Mouse (Mus musculus) hematopoietic stem cell, adult 5-6 weeks (primary cell): ENCODE data around the gene Pigs. TPM values are rescaled to one million over a fixed set of nuclear protein-coding genes. Genes with fewer than 3 reads are reported as not detected.

Experiments
- ATAC-seq, 2 experiments: fragments of 125-278 bp in 1 of 2; replicated peaks in 1 of 2; 2 replicates each; pipeline ENCODE4 v1.8.0; 2016 to 2017; ENCODE audit warnings: inconsistent platforms in 2 of 2, mild to moderate bottlenecking in 2 of 2, moderate number of reproducible peaks in 2 of 2, low read depth in 1 of 2, moderate TSS enrichment in 1 of 2; ENCODE audit not compliant: low FRiP score in 2 of 2, poor library complexity in 2 of 2, severe bottlenecking in 2 of 2, insufficient read depth in 1 of 2, low TSS enrichment in 1 of 2
- total RNA-seq: library from RNA; stranded (forward); fragments of 172-1452, 232-1000 nt; gene quantifications from 2 replicates; pipeline ENCODE4 v1.2.3, GENCODE M21; 2017

Gene Pigs
- total RNA-seq, 1 experiment from 2014 or later, result 9.9 TPM

DNA sequence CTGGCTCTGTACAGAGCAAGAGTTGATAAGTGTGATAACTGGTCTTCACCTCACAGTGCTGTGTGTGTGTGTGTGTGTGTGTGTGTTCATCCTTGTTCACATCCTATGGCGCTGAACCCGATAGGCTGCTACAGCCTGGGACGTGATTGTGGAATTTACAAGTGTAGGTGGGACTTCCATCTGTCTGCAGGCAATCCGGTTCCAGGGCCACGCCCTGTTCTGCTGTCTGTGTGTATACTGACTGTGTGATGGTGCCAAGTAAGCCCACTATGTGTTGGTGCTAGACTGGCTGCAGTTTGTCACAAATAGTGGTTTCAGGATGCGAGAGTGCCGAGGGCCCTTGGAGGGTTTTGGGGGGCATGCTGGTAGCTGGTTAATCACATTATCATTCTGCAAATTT is 54.1 kb downstream of the Pigs start:
- no peak for ATAC-seq

DNA sequence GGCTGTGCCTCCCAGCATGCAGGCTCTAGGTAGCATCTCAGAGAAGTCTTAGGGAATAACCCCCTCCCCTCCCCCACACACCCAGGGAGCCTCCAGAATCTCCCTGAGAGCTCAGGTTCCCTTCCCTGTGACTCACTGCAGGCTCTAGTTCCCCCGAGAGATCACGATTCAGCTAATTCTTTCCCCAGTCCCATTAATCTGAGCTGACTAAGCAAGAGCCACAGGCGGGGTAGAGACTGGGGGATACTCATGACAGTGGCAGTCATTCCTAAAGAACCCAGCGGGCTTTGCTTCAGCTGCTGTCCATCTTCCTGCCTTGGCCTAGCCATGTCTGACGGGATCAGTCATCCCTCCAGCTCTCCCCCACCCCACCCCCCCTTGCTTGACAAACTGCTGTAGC is 54.5 kb downstream of the Pigs start:
- ATAC-seq, result no peak

DNA sequence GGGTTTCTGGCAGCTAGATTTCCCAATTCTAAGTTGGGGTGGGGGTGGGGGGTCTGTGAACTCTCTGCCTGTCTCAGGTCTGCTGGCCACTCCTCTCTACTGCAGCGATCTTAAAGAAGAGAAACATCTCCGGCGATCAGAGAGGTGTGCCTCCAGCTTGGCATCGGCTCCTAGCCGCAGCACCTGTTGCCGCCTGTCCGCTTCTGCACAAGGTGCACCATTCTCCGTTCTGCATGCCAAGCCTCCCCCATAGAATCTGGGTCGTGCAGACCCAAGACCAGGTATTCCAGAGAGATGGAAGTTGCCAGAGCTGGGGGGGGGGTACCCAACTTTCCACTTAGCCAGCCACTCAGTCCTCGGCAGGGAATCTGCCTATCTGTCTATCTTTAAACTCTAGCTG is 57.6 kb downstream of the Pigs start:
- ATAC-seq, result no peak

DNA sequence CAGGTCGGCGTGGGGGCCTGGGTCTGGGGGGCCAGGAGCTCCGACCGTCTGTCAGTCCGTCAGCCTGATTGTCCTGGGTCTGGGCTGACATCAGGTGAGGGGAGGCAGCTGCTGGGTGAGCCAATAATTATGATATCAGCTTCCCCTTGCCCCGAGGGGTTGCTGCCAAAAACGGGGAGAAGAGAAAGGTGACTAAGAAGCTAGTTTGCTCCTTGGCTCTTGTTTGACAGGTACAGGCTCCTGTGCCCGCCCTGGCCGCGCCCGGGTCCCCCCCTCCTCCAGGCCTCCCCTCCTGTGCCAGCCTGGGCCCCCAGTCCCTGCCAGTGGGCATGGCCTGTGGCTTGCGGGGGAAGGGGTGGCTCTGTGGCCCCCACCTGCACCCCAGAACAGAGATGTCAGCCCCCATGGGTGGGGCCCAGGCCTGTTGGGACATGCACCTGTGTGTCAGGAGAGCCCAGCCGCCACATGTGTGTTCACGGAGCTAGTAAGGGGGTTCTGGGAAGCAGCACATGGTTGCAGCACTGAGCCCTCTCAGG is 58.4 kb downstream of the Pigs start, which contains the start of gene Foxn1:
Foxn1 (minus strand) TSS at position 51 of the 536 bp plus-strand sequence.
- ATAC-seq, result no peak

Other genes starting within 250 kb of the Pigs start
- gene Eral1, start 248.0 kb upstream of the Pigs start, total RNA-seq, result 28.3 and 28.5 TPM in 2 replicates
- gene Fam222b, start 233.8 kb upstream of the Pigs start, total RNA-seq, result 3.2 and 5.6 TPM in 2 replicates
- 13.5 and 16.3 TPM in 2 replicates for gene Traf4, start 162.8 kb upstream of the Pigs start, total RNA-seq
- 4.6 and 4.8 TPM in 2 replicates for gene Nek8, start 151.7 kb upstream of the Pigs start, total RNA-seq
- 4.7 and 5.2 TPM in 2 replicates for gene Tlcd1, start 151.7 kb upstream of the Pigs start, total RNA-seq
- 3,301 and 3,769 TPM in 2 replicates for gene Rpl23a, start 144.8 kb upstream of the Pigs start, total RNA-seq
- 1.1 and 3.2 TPM in 2 replicates for gene Rab34, start 140.0 kb upstream of the Pigs start, total RNA-seq
- 0.44 and 1.5 TPM in 2 replicates for gene Proca1, start 135.0 kb upstream of the Pigs start, total RNA-seq
- gene Sdf2, start 82.7 kb upstream of the Pigs start, total RNA-seq, result 38.1 and 54.2 TPM in 2 replicates
- gene Supt6, start 82.4 kb upstream of the Pigs start, total RNA-seq, result 45.6 and 51.3 TPM in 2 replicates
- 83.7 and 92.7 TPM in 2 replicates for gene 2610507B11Rik, start 66.7 kb upstream of the Pigs start, total RNA-seq
- gene BC030499, start 37.6 kb upstream of the Pigs start, total RNA-seq, result 0.38 TPM in 1 of 2 replicates, not detected in the other
- gene Spag5, start 26.9 kb upstream of the Pigs start, total RNA-seq, result 39.9 and 49.1 TPM in 2 replicates
- gene Aldoc, start 5.4 kb upstream of the Pigs start, total RNA-seq, result 6.6 and 8.7 TPM in 2 replicates
- gene Unc119, start 15.1 kb downstream of the Pigs start, total RNA-seq, result 17.4 and 29.9 TPM in 2 replicates
- gene Foxn1, start 58.1 kb downstream of the Pigs start, total RNA-seq, result not detected in 2 replicates
- gene Slc13a2, start 93.8 kb downstream of the Pigs start, total RNA-seq, result 0.13 TPM in 1 of 2 replicates, not detected in the other
- gene Slc46a1, start 137.3 kb downstream of the Pigs start, total RNA-seq, result 0.25 and 1.3 TPM in 2 replicates
- gene Sarm1, start 169.3 kb downstream of the Pigs start, total RNA-seq, result 0.45 TPM in 1 of 2 replicates, not detected in the other
- gene Vtn, start 170.7 kb downstream of the Pigs start, total RNA-seq, result not detected in 2 replicates
- gene Sebox, start 175.0 kb downstream of the Pigs start, total RNA-seq, result not detected in 2 replicates
- 26.0 and 27.9 TPM in 2 replicates for gene Tmem199, start 183.8 kb downstream of the Pigs start, total RNA-seq
- gene Poldip2, start 183.8 kb downstream of the Pigs start, total RNA-seq, result 59.5 and 60.7 TPM in 2 replicates
- 3.9 and 5.2 TPM in 2 replicates for gene Tnfaip1, start 207.9 kb downstream of the Pigs start, total RNA-seq
- gene Ift20, start 207.9 kb downstream of the Pigs start, total RNA-seq, result 155 and 159 TPM in 2 replicates
- 23.8 and 26.0 TPM in 2 replicates for gene Tmem97, start 222.4 kb downstream of the Pigs start, total RNA-seq